Mouse (Mus musculus) kidney, adult 18-20 months (tissue): Measurements from ENCODE around the gene Spcs1.

Experiments
- DNase-seq: peaks from one replicate; pipeline ENCODE4 v3.0.0; 2021

Spcs1 gene

DNA sequence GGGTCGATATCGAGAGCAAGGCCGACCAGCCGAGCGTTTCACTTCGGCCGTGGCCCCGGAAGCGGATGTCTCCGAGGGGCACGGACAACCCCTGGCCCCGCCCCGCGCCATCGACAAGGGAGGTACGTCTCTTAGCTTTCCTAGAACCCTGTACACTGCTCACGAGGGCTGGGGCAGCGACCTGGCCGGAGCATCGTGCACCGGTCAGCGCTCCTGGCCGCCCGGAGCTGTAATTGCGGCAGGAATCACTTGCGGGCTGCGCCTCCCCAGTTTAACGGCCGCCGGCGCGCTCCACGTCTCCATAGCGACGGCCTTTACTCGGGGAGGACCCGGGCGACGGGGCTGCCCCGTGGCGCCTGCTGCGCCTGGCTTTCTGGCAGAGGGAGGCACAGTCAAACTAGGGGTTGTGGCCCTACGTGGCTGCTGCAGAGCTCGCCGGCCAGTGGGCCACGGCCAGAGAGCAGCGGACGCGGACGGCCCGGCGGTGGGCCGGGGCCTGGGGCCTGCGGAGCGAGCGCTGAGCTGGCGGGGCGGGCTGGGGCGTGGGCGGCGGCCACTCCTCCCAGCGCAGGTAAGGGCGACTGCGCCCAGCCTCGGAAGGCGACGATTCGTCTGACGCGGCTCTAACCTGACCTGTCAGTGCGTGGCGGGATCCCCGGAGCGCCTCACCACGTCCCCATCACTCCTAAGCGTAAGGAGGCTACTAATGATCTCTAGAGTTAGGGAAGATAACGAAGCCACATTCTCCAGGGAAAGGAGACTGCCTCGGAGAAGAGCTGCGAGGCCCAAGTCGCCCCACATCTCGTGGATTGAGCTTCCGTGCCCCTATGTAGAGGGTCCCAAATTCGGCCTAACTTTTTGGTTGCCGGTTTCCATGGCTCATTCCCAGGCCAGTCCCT, at the start of gene Spcs1, which contains the start of gene Glt8d1:
Gene Spcs1, minus strand, starts transcription at position 366 of the 899 bp plus-strand sequence.
Gene Glt8d1, plus strand, starts transcription at position 94 of the 899 bp plus-strand sequence.
- DNase-seq = peak; percentile 95

DNA sequence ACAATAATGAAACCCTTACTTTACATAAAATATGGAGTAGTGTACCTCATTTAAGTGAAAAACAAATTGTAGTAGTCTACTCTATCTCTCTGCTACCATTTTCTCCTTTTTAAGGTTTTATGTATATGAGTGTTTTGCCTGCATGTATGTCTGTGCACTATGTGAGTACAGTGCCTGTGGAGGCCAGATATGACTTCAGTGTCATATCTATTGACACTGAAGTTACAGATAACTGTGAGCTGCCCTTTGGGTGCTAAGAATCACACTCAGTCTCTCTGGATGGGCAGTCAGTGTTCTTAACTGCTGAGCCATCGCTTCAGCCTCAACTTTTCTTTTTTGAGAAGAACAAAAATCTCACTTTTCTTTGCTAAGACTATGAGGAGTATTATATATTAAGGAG, 44.3 kb upstream of the Spcs1 start:
- DNase-seq = no peak

DNA sequence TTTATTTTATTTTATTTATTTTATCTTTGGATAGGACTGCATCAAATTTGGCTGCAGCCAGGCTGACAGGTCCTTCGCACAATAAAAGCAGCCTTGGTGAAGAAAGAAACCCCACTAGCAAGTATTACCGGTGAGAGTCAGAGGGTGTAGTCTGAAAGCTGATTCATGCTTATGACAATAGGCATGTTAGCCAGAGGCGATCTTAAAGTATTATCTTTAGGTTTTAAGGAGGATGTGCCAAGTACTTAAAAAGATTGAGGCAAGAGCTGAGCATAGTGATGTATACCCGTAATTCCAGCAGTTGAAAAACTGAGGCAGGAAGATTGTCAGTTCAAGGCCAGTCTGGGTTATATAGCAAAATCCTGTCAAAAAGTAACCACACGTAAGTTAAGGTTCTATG, 43.8 kb upstream of the Spcs1 start:
- no peak for DNase-seq

DNA sequence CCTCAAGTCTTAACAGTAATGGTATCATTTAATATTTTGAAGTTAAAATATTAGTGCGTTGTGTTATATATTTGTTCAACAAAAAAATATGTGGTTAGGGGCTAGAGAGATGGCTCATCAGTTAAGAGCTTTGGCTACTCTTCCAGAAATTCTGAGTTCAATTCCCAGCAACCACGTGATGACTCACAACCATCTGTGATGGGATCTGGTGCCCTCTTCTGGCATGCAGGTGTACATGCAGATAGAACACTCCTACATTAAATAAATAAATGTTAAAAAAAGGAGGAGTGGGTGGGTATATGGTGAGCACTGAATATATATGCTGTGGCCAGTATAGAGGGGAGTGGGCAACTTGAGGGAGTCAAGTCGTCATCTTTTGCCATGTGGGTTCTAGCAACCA, 24.3 kb upstream of the Spcs1 start:
- no peak for DNase-seq

DNA sequence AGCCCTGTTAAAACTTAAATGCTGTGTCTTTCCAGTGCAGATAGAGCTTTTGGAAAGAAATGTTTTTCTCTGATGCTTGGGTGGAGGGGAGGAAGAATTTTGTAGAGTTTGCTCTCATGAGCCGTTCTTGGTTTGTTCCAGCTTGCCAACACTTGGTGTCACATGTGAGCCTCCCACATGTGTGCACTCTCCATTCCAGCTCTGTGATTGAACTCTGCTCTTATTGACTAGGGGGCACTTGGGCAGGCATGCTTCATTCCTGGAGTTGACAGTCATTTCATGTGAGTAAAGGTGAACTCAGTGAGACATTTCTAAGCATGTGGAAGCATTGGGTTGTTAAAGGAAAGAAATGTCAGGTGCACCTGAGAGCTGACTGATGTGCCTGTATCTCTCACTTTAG, 21.1 kb upstream of the Spcs1 start:
- no peak for DNase-seq

DNA sequence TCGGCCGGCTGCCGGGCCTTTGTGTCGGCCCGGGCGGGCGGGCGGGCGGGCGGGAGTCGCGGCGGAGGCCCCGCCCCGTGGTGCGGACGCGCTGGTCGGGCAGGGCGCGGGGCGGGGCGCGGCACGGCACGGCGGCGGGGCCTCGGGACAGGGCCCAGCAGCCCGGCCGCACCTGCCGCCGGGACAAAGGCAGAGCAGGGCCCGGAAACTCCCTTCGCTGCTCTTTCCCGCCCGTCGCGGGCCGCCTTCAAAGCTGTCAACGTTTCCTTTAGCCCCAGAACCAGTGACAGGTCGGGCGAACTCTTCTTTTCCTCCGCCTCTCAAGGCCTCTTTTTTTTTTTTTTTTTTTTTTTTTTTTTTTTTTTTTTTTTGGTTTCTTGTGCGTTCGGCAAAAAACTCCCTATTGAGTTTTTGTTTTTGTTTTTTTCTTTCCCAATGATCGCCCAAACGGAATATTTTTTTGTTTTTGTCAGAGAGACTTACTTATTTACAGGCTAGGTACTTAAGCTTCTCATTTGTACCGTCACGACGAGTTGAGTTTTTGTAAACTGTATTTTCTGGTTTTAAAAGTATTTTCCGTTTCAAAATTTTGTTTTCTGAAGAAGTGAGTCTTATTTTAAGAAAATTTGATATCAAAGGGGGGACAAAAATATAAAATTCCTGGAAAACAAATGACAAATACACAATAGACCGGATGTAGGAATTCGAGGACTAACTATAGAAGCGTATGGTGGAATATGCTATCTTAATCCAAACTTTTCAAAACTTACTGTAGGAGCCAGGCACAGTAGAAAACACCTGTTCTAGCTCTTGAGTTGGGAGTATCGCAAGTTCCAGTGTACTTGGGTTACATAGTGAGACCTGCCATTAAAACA, 18.1 kb upstream of the Spcs1 start:
- peak; percentile 84 for DNase-seq

DNA sequence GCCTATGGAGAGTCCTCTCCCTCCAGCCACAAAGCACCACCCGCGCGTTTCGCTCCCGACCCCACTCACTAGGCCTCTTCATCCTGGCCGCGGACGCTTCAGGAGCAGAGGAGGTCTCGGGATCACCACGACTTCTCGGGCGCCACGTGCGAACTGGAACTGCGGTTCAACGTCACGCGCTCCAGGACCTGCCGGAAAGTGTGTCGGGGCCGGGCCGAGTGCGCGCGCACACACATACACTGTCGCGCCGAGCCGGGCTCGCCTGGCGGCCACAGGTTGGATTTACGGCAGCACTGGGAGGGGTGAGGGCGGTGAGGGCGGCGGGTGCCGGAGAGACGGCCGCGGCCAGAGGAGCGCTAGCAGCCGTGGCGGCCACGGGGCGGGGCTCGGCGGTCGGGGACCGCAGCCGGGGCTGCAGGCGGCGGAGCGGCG, 17.4 kb upstream of the Spcs1 start, which contains the start of the genes Pbrm1 and Gnl3:
Gene Pbrm1, plus strand, starts transcription at position 279 of the 432 bp plus-strand sequence.
Gene Gnl3, minus strand, starts transcription at position 293 of the 432 bp plus-strand sequence.
- peak; percentile 97 for DNase-seq

DNA sequence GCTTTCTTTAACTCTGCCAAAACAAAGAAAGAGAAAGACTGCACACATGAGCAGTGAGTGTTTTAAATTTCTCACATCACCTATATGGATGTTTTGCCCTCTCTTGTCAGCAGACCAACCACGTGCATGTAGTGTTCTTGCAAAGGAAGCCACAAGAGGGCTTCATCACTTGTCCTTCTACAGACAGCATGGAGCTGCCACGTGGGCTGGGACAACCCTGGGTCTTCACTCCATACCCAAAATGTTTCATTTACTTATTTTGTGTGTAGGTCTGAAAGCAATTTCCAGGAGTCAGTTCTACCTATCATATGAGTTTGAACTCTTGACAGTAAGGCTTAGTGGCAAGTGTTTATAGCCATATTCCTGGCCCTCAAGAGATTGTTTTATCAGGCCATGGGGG, 16.4 kb upstream of the Spcs1 start:
- DNase-seq = no peak

DNA sequence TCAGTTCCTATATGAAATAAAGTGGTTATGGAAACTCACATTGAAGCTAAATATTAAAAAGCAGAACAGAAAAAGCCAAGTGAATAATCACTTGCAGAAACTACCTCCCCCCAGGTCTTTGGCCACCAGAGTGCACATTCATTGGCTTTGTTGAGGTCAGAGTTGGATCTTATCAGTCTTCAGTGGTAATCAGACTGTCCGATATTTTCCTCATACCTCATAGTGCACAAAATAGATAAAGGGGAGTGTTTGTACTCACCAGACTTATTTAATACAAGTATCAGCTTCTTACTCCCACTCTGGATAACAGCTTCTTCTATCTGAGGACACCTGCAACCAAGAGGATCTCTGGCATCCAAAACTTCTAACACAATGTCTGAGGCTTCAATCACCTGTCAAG, 14.6 kb upstream of the Spcs1 start:
- no peak for DNase-seq

DNA sequence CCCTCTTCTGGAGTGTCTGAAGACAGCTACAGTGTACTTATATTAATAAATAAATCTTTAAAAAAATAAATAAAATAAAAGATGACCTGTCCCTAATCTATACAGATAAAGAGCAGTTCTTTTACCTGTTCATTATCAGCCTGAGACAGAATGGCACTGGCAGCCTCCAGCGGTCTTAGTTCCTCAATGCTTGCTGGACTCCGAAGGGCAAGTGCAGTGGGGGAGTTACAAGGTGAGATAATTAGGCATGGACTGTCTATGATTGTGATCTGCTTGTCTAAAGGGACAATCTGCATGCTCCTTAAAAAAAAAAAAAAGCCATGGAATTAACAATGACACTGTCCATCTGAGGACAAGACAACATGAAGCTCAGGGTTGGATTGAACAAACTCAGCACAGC, 12.5 kb upstream of the Spcs1 start:
- DNase-seq = no peak

DNA sequence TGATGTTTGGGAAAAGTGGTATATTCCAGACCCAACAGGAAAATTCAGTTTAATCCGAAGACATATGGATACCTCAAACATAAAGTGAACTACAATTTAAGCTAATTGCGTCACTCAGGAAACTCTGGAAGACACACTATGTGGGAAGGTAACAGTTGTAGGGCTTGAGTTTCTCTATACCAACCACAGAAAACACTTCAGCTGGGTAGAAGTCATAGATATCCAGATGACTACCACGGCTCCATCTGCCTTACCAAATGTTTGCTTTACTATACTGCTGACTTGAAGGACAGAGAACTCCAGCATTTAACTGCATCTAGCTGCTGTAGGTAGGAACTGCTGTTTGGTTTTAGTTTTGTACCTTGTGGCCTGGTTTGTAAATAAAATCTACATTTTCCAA, 10.1 kb upstream of the Spcs1 start:
- no peak for DNase-seq

DNA sequence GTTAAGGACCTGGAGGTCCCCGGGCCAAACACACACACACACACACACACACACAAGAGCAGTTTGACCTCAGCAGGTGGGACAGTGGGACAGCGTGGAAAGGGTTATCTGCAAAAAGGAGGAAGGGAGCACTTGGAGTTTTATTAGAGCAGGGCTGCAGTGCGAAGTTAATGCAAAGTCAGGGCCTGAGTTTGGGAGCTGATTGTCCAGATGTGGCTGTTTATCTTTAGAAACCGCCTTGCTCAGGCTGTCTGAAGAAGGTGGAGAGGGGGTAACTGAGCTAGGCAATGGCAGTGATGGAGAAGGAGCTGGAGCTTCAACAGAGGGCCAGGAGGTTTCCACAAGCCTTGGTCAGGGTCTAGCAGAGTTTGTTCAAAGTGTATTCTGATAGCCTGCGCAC, 5.3 kb upstream of the Spcs1 start:
- no peak for DNase-seq

DNA sequence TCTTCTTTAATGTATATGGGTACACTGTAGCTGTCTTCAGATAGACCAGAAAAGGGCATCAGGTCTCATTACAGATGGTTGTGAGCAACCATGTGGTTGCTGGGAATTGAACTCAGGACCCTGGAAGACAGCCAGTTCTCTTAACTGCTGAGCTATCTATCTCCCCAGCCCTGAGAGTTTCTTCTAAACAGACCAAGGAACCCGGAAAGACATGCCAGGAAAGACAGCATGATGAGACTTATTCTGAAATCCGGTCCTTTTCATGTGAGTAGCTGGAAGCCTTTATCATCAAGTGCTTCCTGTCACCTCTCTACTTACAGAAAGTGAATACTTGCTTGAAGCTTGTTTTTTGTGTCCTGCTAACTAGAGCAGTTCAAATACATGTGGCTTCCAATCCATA, 3.1 kb upstream of the Spcs1 start:
- no peak for DNase-seq

DNA sequence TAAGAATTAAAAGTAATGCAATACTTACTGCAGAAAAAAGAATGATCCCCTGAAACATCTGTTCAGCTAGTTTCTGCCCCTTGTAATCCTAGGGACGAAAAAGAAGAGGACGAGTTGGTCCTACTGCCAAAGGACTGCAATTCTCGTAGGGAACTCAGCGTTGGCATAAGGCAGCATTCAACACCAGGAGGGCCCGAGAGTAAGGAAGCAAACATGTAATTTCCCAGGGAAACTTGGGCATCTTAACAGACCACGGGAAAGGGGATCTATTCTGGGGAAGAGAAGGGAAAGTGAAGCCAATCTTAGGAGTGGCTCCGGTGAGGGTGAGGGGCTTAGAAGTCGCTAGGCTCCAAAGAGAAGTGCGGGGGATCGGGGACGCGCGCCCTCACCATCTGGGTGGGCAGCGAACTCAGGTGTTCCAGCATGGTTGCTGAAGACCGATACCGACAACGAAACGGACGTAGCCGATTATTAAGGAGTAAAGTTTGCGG, 611 bp downstream of the Spcs1 start:
- no peak for DNase-seq

DNA sequence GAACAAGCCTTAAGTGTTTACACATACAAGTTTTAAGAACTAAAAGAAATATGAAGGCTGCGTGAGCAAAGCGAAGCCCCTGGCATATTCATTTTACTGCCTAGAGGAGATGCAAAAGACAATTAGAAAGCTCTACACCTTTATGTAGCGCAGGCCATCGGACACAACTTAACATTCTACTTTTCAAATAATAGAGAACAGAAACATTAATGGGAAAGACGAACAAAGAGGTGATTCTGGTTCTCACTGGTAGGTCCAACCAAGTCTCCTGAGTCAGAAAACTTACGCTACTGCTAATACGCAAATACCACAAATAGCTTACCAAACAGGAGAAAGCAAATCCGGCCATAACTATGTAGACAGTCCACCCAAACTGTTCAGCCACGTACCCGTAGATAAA, 1.1 kb downstream of the Spcs1 start:
- no peak for DNase-seq

DNA sequence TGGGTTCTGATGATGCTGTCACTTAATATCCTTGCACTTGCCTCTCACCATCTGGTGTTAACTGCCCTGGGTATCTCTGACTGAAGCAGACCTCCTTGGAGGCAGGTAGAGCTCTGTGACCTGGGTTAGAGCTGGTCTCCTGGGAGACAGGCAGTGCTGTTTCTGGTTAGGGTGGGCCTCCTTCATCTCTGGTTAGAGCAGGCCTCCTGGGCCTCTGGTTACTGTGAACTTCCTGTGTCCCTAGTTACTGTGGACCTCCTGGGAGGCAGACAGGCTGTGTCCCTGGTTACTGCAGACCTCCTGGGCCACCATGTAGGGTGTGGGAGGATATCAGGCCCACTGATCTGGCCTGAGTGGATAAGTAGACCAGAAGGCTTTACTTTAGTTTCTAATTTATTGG, 5.1 kb downstream of the Spcs1 start:
- DNase-seq = no peak

DNA sequence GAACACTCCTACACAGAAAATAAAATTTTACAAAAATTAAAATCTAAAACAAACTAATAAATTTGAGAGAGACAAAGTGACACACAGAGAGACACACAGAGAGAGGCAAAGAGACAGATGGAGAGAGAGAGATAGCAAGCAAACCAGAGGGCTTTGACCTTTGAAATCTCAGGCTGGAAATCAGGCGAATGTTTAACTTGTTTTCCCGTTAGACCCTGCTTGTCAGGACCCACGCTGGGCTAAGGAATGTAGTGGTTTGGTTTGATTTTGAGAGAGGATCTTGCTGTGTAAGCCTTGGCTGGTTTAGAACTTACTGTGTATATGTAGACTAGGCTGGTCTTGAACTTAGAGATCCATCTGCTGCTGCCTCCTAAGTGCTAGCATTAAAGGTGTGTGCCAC, 25.2 kb downstream of the Spcs1 start:
- peak; percentile 11 for DNase-seq

DNA sequence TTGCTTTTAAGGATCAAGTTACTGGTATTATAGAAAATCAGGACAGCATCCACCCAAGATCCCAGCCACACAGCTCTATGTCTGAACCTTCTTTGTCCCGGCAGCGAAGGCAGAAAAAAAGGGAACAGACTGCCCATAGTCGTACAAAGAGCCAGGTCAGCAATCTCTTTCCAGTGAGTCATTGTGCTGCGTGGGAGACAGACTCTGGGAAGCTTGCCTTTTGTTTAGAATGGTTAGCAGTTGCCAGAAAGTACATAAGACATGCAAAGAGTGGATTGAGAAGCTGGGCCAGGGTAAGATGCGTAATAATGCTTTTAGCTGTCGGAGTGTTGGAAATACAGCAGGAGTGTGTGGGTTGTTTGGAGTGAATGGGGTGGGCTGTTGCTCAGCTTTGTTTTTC, 27.3 kb downstream of the Spcs1 start:
- no peak for DNase-seq

DNA sequence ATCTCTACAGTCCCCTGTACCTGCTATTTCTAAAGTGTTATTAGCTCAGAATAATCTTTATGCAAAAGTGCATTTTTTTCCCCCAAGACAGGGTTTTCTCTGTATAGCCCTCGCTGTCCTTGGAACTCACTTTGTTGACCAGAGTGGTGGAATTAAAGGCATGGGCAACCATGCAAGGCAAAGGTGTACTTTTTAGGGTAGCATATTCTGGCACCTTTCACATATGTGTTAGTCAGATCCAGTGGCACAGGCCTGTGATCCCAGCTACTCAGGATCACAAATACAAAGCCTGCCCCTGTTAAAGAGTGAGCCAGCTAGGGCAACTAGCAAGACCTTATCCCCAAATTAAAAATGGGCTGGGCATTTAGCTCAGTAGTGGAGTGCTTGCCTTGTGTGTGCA, 41.1 kb downstream of the Spcs1 start:
- peak; percentile 27 for DNase-seq

DNA sequence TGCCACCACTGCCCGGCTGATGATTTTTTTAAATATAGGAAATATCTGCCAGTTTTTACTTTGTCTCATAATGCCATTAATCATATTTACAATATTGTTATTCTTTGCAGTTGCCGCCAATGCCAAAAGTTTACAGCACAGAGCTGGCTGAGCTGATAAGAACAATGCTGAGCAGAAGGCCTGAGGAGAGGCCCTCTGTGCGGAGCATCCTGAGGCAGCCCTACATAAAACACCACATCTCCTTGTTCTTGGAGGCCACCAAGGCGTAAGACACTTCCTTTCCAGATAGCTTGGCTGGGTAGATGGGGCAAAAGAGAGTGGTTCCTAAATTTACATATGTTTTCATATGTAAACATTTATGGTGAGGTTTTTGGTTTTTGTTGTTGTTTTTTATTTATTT, 42.4 kb downstream of the Spcs1 start:
- no peak for DNase-seq

DNA sequence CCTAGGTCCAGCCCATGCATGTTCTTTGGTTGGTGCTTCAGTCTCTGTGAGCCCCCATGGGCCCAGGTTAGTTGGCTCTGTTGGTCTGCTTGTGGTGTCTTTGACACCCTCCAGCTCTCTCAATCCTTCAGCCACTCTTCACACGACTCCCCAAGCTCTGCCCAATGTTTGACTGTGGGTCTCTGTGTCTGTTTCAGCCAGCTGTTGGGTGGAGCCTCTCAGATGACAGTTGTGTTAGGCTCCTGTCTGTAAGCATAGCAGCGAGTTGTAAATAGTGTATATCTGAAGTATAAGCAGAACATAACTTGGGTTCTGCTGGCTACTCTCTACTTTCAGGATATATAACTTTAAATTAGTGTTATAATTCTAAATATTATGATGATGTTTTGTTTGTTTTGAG, 43.0 kb downstream of the Spcs1 start:
- no peak for DNase-seq

DNA sequence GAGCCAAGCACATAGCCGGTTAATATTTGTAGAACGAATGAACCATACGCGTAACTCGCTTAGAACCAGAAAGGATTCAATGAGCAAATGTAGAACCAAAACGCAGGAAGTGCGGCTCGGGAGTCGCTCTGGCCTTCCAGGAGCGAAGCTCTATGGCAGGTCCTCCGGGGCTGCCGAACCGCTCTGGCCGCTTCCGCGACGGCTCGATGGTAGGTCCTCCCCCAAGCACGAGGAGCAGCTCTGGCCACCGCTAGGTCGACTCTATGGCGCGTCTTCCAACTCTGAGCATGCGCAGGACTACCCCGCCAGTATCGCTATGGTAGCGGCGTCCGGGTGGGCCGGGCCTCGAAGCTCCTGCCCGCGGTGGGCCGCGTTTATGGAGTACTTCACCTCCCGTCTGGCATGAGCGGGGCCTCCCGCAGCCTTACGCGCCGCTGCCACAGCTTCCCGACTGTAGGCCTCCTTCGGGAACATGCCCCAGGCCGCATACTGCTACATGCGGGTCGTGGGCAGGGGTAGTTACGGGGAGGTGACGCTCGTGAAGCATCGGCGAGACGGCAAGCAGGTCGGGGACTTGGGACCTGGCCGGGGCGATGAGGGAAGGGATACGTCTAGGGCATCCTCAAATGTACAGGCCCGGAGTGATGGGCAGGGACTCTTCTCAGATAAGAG, 50.2 kb downstream of the Spcs1 start, which contains the start of gene Nek4:
Gene Nek4, plus strand, starts transcription at position 224 of the 672 bp plus-strand sequence.
- peak; percentile 94 for DNase-seq

DNA sequence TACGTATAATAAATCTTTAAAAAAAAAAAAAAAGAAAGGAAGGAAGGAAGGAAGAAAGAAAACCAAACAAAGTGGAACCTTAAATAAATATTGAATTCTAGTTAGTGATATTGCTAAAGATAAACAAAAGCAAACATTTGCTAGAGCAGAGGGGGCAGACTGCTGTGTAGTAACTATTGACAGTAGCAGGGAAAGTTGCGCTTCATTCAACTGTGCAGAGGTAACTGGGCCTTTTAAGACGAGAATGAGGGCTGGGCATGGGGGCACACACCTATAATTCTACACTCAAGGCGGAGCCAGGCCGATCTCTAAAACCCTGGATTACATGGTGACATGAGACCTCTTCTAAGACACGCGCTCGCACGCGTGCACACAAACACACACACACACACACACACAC, 51.5 kb downstream of the Spcs1 start:
- no peak for DNase-seq
